Mouse (Mus musculus) lung, postnatal 14 days (tissue): ENCODE measurements at regions not wholly inside any gene's neighbourhood (a gene's known extent, or its start where the extent isn't known, plus 50 kb on each side); places are given as distances from the start of the nearest gene placed in this dataset.

Experiments used
- DNase-seq: peaks from one replicate; pipeline ENCODE4 v3.0.0; 2021

DNA sequence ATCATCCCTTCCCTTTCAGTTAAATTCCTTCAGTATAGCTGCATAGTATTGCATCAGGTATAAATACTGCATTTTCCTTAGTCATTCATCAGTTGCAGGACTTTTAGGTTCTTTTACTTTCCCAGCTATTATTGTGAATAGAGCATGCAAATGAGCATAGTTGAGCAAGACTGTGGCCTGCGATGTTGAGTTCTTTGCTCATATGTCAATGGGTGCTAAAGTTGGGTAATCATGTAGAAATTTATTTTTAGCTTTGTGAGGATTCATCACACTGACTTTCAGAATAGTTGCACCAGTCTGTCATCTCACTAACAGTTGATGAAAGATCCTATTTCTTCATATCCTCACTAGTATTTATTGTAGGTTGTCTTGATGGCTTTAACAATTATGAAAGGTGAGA, 380.3 kb upstream of the Arrdc3 start:
- no peak for DNase-seq

GRCm38 (mm10) chr13:80514171-80514981, 368.8 kb upstream of the Arrdc3 start:
- peak; percentile 3 for DNase-seq

DNA sequence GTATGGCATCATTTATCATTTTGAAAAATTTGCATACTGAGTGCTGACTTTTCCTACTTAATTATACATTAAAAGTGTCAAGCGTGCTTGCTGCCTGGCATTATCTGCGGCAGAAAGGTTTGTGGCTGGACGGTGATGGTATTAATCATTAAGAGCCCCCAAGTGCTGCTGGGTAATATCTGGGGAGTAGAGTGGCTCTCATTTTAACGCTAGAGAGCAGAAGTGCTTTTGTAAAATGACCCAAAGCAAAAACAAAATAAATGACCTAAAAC, 368.3 kb upstream of the Arrdc3 start:
- no peak for DNase-seq

- no peak for DNase-seq
These were observed 364.3 kb upstream of the Arrdc3 start for GRCm38 (mm10) chr13:80518836-80519235.

GRCm38 (mm10) chr13:80519792-80520191, 363.4 kb upstream of the Arrdc3 start:
- DNase-seq: peak; percentile 2

DNA sequence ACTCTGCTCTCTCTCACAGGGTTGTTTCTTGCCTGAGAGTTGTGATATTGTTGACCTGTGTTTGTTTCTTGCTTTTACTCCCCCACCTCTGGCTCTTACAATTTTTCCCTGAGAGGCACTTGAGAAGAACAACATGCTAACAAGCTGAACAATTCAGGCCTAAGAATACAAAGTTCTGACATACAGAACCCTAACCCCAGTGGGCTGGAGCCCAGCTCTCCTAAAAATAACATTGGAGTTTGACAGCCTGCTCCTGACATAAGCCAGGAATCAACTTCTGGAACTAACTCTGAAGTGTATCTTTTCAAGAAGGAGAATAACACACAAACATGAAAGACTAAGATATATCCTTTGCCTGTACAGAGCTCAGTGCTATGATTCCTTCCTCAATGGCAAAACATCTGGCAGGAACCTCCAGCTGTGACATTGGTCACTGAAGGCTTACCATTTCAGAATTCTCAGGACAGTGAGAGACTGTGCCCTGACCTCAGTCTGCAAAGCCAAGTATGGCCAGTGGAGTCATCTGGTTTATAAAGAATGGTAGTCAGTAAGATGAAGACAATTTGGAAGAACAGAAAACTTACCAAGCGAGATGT, 347.3 kb upstream of the Arrdc3 start:
- peak; percentile 12 for DNase-seq

DNA sequence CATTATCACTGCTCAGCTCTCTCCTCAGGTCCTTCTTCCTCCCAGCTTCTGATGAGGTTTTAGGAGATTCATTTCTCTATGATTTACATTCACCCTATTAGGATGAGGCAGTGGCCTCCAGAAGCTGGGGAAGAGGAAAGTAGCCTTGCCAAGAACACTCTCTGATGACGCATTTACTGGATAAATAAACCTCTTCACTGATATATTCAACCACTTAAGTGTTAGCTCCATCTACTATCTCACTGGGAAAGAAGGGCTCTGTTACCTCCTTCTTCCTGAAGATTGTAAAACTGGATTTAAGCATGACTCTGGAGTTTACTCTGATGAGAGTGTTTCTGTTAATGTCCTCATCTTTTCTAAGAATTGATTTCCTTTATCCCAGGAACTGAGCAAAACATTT, 338.2 kb upstream of the Arrdc3 start:
- DNase-seq: no peak

- DNase-seq: no peak
These were observed 326.0 kb upstream of the Arrdc3 start for GRCm38 (mm10) chr13:80557156-80557555.
